Mouse (Mus musculus): ENCODE results near the gene Pradc1. TPM values are rescaled to one million over a fixed set of nuclear protein-coding genes. Genes with fewer than 3 reads are reported as not detected.

Pradc1 gene
- polyA plus RNA-seq, 2 experiments: 27.6 to 29.6 TPM

DNA sequence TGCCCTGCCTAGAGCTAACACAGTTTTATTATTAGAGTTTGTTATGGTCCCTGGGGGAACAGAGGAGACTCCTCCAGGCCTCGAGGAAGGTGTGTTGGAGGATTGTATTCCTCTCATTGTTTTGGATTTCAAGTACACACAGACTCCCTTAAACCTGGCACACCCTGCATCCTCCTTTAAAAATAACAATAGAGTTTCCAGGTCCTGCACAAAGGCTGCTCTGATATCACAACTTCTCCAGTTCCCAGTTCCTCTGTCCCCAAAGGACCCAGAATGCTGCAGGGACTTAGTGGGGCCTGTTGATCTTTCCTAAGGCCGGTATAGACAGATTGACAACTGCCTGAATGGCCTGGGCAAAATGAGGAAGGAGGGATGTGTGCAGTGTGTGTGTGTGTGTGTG lies 49.2 kb downstream of the Pradc1 start:
- Histone ChIP-seq H3K4me1 (ENCODE audit: control insufficient read depth, insufficient read depth, low read length) (no peaks in the 10 kb centered on the region), H3K4me2 (replicated peaks; ENCODE audit: low read depth, low read length, severe bottlenecking) (no peak overlapping the region)
- WGBS: 61% methylated on average over 2 of the region's 2 CpGs

GRCm38 (mm10) chr6:85399715-85400114 lies 52.1 kb downstream of the Pradc1 start:
- Histone ChIP-seq H3K36me3 (ENCODE audit: control insufficient read depth, insufficient read depth, low read length) (no peaks in the 10 kb centered on the region), H3K4me1 (ENCODE audit: control insufficient read depth, insufficient read depth, low read length) (no peaks in the 10 kb centered on the region), H3K4me3 (replicated peaks; ENCODE audit: low read length) (no peak overlapping the region), H3K27ac (replicated peaks; ENCODE audit: low read depth, low read length) (no peak overlapping the region), H3K9me3 (ENCODE audit: control insufficient read depth, low read length) (no peaks in the 10 kb centered on the region), H3K4me2 (replicated peaks; ENCODE audit: low read depth, low read length, severe bottlenecking) (no peak overlapping the region), H3K9ac (ENCODE audit: low read depth, low read length, severe bottlenecking) (no peak overlapping the region), H3K27me3 (ENCODE audit: control insufficient read depth, insufficient read depth, low read length) (no peaks in the 10 kb centered on the region)
- no peak for DNase-seq (ENCODE audit: low spot score)
- no peak for ATAC-seq (ENCODE audit: low FRiP score, low read depth)
- WGBS: 30% methylated on average over 5 of the region's 5 CpGs
- TF ChIP-seq POLR2A (IDR thresholded peaks at IDR 0.05; ENCODE audit: borderline replicate concordance, extremely low read depth, insufficient read depth, insufficient read length): no peak

More for the DNA sequence above, 49.2 kb downstream of the Pradc1 start:
- no peak for DNase-seq (ENCODE audit: low spot score)
- Histone ChIP-seq H3K27me3 (ENCODE audit: control insufficient read depth, insufficient read depth, low read length) (no peaks in the 10 kb centered on the region), H3K9ac (ENCODE audit: low read depth, low read length, severe bottlenecking) (no peak overlapping the region), H3K36me3 (ENCODE audit: control insufficient read depth, insufficient read depth, low read length) (no peaks in the 10 kb centered on the region), H3K4me3 (replicated peaks; ENCODE audit: low read length) (no peak overlapping the region), H3K27ac (replicated peaks; ENCODE audit: low read depth, low read length) (no peak overlapping the region), H3K9me3 (ENCODE audit: control insufficient read depth, low read length) (no peaks in the 10 kb centered on the region)
- no peak for ATAC-seq (ENCODE audit: low FRiP score, low read depth)
- TF ChIP-seq POLR2A (IDR thresholded peaks at IDR 0.05; ENCODE audit: borderline replicate concordance, extremely low read depth, insufficient read depth, insufficient read length): no peak

DNA sequence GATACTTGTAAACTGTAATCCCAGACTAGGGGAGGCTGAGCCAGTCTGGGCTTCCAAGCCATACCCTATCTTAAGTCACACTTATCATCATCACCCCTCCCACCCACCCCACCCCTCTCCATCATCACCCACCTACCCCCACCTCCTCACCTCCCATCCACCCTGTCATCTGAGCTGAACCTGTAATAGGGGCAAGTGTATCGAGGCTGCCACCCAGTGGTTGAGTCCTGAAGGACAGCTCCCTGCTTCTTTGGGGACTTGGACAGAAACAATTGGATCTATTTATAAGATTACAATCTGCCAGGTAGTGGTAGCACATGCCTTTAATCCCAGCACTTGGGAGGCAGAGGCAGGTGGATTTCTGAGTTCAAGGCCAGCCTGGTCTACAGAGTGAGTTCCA lies 54.6 kb downstream of the Pradc1 start:
- no peak for DNase-seq (ENCODE audit: low spot score)
- Histone ChIP-seq H3K36me3 (ENCODE audit: control insufficient read depth, insufficient read depth, low read length) (no peaks in the 10 kb centered on the region), H3K4me2 (replicated peaks; ENCODE audit: low read depth, low read length, severe bottlenecking) (no peak overlapping the region), H3K27me3 (ENCODE audit: control insufficient read depth, insufficient read depth, low read length) (no peaks in the 10 kb centered on the region), H3K4me1 (ENCODE audit: control insufficient read depth, insufficient read depth, low read length) (no peaks in the 10 kb centered on the region), H3K27ac (replicated peaks; ENCODE audit: low read depth, low read length) (no peak overlapping the region), H3K9me3 (ENCODE audit: control insufficient read depth, low read length) (no peaks in the 10 kb centered on the region), H3K9ac (ENCODE audit: low read depth, low read length, severe bottlenecking) (no peak overlapping the region), H3K4me3 (replicated peaks; ENCODE audit: low read length) (no peak overlapping the region)
- TF ChIP-seq POLR2A (IDR thresholded peaks at IDR 0.05; ENCODE audit: borderline replicate concordance, extremely low read depth, insufficient read depth, insufficient read length): no peak
- ATAC-seq (ENCODE audit: low FRiP score, low read depth): no peak
- 29% methylated on average over 1 of the region's 1 CpGs for WGBS

Other genes starting within 250 kb of the Pradc1 start
- gene Sfxn5, start 118.5 kb downstream of the Pradc1 start, polyA plus RNA-seq (2012; rRNA removed): 5.8 and 7.4 TPM in 2 replicates
- 6.6 and 9.3 TPM in 2 replicates for gene Sfxn5, start 118.5 kb downstream of the Pradc1 start, polyA plus RNA-seq (2014; fragmentation: Nextera tagmentation; extraction: Ambion mirVana)
- gene Rab11fip5, start 77.3 kb downstream of the Pradc1 start, polyA plus RNA-seq (2012; rRNA removed): 16.9 and 20.4 TPM in 2 replicates
- 15.9 and 16.8 TPM in 2 replicates for gene Rab11fip5, start 77.3 kb downstream of the Pradc1 start, polyA plus RNA-seq (2014; fragmentation: Nextera tagmentation; extraction: Ambion mirVana)
- gene Noto, start 28.1 kb downstream of the Pradc1 start, polyA plus RNA-seq (2012; rRNA removed): not detected in 2 replicates
- not detected in 2 replicates for gene Noto, start 28.1 kb downstream of the Pradc1 start, polyA plus RNA-seq (2014; fragmentation: Nextera tagmentation; extraction: Ambion mirVana)
- 69.5 and 76.0 TPM in 2 replicates for gene Smyd5, start 20.0 kb downstream of the Pradc1 start, polyA plus RNA-seq (2012; rRNA removed)
- gene Smyd5, start 20.0 kb downstream of the Pradc1 start, polyA plus RNA-seq (2014; fragmentation: Nextera tagmentation; extraction: Ambion mirVana): 40.2 and 45.4 TPM in 2 replicates
- gene Cct7, start 456 bp downstream of the Pradc1 start, polyA plus RNA-seq (2012; rRNA removed): 203 and 247 TPM in 2 replicates
- 416 and 417 TPM in 2 replicates for gene Cct7, start 456 bp downstream of the Pradc1 start, polyA plus RNA-seq (2014; fragmentation: Nextera tagmentation; extraction: Ambion mirVana)
- 1.7 and 2.5 TPM in 2 replicates for gene Fbxo41, start 51.0 kb upstream of the Pradc1 start, polyA plus RNA-seq (2012; rRNA removed)
- gene Fbxo41, start 51.0 kb upstream of the Pradc1 start, polyA plus RNA-seq (2014; fragmentation: Nextera tagmentation; extraction: Ambion mirVana): 0.45 and 0.48 TPM in 2 replicates
- gene Egr4, start 61.6 kb upstream of the Pradc1 start, polyA plus RNA-seq (2012; rRNA removed): 0.05 and 0.08 TPM in 2 replicates
- not detected in 2 replicates for gene Egr4, start 61.6 kb upstream of the Pradc1 start, polyA plus RNA-seq (2014; fragmentation: Nextera tagmentation; extraction: Ambion mirVana)
- 4.7 and 4.9 TPM in 2 replicates for gene Alms1, start 135.6 kb upstream of the Pradc1 start, polyA plus RNA-seq (2012; rRNA removed)
- gene Alms1, start 135.6 kb upstream of the Pradc1 start, polyA plus RNA-seq (2014; fragmentation: Nextera tagmentation; extraction: Ambion mirVana): 4.5 and 6.2 TPM in 2 replicates